Mouse (Mus musculus) layer of hippocampus, postnatal 10 days (tissue): ENCODE results near the gene Ush2a. TPM values are rescaled to one million over a fixed set of nuclear protein-coding genes. Genes with fewer than 3 reads are reported as not detected.

Experiments
- DNase-seq, 2 experiments: peaks; one replicate each; pipeline ENCODE4 v3.0.0; 2021; ENCODE audit warnings: low spot score in 2 of 2
- total RNA-seq, 2 experiments: library from RNA; stranded (reverse); gene quantifications; 2 replicates each; pipeline ENCODE4 v1.2.3; 2021

The Ush2a gene
- total RNA-seq, 2 experiments from 2014 or later, result 0.20 to 0.46 TPM

DNA sequence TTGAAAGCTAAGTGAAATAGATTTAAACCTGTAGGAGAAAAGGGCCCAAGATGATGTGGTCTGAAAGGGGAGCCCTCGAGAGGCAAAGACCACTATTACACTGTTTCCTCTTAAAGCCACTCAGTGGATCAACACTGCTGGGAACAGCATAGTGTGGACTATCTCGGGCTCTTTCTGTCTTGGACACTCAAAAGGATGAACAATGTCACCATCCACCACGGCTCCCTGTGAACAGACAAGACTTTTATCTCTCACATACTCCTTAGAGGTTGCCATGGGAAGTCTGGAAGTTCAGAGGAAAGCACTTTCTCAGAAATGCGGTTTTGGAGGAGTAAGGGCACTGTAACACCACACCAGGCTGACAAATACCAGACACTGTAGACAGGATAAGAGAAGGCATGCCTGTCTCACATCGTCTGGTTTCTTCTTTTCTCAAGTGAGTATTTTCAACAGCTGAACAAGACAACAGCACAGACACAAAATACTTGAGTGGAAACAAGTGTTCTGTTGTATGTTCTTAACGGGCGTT lies 124.0 kb downstream of the Ush2a start:
- no peak for DNase-seq

DNA sequence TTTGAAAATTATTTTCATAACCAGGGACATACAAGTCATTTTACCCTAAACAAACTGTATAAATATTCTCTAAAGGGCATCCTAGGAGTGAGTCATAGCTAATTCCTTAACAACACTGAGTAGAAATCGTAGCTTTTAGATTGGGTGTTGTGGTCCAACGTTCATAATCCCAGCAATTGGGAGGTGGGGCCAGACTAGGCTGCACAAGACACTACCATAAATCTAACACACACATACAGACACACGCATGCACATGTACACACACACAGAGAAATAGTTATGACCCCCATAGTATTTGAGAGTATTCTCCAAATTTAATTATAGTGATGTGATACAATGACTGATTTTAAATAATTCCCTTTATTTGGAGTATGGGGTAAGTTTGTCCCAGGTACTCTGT lies 125.5 kb downstream of the Ush2a start:
- no peak for DNase-seq

GRCm38 (mm10) chr1:188387820-188388471 lies 126.1 kb downstream of the Ush2a start:
- no peak for DNase-seq

DNA sequence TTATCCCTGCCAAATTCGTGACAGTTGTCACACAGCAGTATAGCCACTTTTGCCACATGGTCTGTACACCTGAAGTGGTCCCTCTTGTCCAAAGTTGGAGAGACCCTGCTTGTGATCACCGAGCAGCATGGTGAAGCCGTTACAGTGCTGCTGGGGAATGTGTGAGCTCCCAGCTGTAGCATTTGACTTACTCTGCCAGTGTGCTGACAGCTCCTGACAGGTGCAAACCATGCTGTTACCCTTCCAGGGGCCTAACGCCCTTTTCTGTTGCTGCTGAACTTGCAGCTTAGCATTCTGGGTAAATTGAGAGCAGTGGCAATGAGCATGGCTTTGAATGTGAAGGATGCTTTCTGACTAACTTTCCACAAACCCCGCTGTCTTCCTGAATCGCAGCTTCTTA lies 128.3 kb downstream of the Ush2a start:
- DNase-seq, result no peak

DNA sequence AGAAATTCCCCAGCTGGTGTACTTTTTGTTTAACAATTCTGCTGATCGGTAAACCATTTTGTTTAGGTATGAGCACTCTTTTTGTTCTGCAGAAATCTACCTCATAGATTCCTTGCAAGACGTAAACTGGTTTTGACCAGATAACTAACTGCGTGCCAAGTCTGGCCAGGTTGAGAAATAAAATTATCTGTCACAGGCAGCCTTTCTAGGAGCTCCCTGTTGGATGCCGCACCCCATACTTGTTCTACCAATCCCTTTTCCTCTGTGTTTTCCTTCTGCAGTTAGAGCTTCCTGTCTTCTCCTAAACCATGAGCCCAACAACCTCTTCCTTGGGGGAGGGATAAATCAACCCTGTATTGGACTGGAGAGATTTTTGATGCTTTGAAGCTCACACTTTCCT lies 145.4 kb downstream of the Ush2a start:
- no peak for DNase-seq

DNA sequence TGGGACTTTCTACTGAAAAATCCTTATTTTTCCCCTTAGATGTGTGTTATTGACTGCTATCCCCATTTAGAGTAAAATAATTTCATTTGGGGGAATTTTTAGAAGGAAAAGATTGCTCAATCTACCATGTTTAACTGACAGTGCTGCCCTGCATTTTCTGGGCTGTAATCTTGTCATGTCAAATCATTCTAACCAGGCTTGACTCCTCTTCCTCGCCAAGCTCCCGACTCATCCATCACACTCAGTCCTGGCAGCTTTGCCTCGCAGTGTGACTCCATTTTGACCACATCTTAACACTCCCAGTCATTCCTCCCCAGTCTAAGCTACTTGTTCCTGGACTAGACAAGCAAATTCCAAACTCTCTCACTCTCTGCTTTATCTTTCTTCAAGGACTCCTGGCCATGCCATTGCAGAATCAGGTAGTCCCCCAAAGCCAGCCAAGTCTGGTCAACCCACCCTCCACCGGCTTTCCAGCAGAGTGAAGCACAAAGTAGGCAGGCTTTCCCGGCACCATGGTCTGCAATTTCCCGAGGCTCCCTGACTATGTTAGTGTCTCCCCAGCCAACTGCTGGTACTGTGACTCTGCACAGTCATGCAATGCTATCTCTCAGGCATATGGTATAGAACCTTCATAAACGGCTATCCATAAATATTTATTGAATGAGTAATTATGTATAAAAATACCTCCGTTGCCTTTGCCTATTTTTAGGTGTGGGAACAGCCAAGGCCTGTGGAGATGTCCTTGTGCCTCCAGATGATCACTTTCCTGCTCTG lies 146.0 kb downstream of the Ush2a start:
- no peak for DNase-seq

GRCm38 (mm10) chr1:188410547-188410946 lies 148.7 kb downstream of the Ush2a start:
- no peak for DNase-seq

GRCm38 (mm10) chr1:188420543-188420942 lies 158.7 kb downstream of the Ush2a start:
- no peak for DNase-seq

- no peak for DNase-seq
These were observed 166.3 kb downstream of the Ush2a start for GRCm38 (mm10) chr1:188428172-188428571.

DNA sequence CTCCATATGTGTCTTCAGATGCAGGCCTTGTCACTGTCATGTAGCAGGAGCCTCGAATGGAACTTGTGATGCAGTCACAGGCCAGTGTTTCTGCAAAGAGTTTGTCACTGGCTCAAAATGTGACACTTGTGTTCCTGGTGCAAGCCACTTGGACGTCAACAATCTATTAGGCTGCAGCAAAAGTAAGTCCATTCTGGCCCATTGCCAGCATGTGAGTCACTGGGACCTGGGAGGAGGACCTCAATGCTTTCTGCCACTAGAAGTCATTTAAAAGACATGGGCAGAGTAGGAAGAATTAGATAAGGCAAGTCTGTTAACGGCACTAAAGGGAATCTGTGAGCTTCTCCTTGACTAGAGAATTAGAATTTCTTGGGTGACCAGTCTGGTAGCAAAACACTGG lies 168.9 kb downstream of the Ush2a start:
- no peak for DNase-seq

DNA sequence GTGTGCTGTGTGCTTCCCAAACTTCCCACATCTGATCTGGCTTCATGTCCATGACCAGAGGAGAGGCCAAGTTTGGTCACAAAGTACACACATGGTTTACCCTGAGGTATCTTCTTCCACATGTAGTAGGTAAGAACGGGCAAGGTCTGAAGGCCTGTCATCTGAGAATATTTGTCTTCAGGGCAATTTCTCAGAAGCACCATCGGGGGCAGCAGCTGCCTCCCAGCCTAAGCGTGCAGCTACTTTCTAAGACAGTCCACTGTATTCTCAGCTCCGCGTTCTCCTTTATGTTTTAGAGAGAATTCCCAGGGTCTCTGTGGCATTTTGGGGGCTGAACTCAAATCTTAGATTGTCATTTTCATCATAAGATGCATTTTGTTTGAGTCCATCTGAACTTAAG lies 186.1 kb downstream of the Ush2a start:
- DNase-seq, result no peak

- DNase-seq, result peak in 1 of 2 experiments; percentile 11
These were observed 194.8 kb downstream of the Ush2a start for GRCm38 (mm10) chr1:188456466-188457175.

GRCm38 (mm10) chr1:188457221-188458008 lies 195.6 kb downstream of the Ush2a start:
- DNase-seq, result no peak

DNA sequence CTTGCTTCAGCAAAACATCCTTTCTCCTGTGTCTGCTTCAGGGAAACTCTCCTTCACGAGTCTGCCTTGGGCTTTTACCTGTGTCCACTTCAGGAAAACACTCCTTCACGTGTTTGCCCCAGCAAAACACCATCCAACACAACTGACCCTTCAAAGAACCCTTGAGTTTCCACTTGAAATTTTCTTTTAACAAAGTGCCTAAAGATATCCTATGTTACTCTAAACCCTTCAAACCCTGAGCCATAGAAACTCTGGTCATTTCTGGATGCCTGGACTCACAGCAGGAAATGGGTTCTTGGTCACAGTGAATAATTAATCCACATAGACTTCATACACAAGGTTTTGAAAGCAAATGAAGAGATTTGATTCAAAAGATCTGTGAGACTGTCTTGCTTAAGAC lies 199.4 kb downstream of the Ush2a start:
- DNase-seq, result no peak

GRCm38 (mm10) chr1:188464653-188465052 lies 202.8 kb downstream of the Ush2a start:
- DNase-seq, result no peak

DNA sequence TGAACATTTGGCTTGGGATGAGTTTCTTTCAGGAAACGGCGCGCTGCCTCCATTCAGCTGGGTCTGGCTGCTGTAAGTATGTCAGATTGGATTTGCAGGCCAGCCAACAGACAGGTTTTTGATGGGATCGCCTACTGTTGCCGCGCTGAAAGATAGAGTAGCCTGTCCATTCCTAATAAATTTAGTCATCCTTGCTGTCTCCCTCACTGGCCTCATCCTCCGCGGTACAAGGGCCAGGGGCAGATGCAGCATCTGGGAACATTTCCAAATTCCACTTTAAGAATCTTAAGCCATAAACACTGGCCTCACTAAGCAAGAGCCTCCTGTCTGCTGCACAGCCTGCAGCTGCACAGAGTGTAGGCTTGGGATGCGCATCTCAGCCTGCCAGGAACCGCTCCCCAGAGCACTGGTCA lies 206.6 kb downstream of the Ush2a start:
- peak; percentile 11 to 28 for DNase-seq

- DNase-seq, result no peak
These were observed 243.1 kb downstream of the Ush2a start for GRCm38 (mm10) chr1:188504958-188505357.

DNA sequence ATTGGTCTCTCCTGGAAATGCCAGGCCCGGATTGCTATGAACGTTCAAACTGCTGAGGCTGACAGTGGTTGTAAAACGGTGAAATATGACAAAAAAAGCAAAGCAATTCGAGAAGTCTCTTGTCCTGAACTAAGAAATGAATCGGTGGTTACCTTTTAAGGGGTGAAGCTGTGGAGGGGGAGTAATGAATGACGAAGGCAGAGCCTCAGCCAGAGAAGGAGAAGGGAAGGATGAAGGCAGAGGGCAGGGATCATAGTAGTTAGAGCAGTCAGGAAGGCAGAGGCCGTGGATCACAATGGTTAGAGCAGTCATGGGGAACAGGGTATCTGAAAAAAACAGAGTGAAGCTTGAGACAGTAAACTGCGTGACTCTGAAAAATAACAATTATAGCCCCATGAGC lies 257.0 kb downstream of the Ush2a start:
- no peak for DNase-seq

- no peak for DNase-seq
These were observed 265.6 kb downstream of the Ush2a start for GRCm38 (mm10) chr1:188527451-188527850.

GRCm38 (mm10) chr1:188529606-188530131 lies 267.8 kb downstream of the Ush2a start:
- no peak for DNase-seq

DNA sequence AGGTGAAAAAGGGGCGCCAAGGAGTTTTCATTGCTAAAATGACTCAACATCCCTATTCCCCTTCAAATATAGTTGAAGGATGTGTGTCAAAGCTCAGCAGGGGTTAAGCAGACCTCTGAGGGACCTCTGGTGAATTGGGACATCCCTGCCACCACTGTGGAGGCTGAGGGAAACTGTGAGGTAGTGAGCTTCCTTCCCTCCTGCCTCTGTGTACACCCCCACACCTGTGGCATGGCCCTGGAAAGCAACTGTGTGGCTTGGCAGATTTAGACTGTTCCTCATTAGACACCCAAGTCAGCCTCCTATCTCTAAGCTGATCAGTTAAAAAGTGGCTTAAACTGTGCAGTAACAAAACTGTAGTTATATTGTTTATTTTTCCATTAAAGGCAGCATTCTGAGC lies 275.2 kb downstream of the Ush2a start:
- DNase-seq, result no peak
